Mouse (Mus musculus): Measurements from ENCODE around the gene Eps15.
A peak's percentile ranks its signal among the peaks of the same experiment; 100 is the strongest.

Gene Eps15

GRCm38 (mm10) chr4:109299136-109299535 is 19.1 kb downstream of the Eps15 start:
- Histone ChIP-seq H3K27me3 (ENCODE audit: control insufficient read depth, insufficient read depth, low read length, poor library complexity, severe bottlenecking) (no peaks in the 10 kb centered on the region), H3K36me3 (ENCODE audit: control insufficient read depth, insufficient read depth, low read length, poor library complexity, severe bottlenecking) (peaks cover under 1% of the 10 kb centered on the region; the same call in 1 of the 2 replicates)
- DNase-seq (ENCODE audit: low read depth, low spot score) = no peak

GRCm38 (mm10) chr4:109316941-109317894 is 37.1 kb downstream of the Eps15 start:
- peaks cover 7% of the 10 kb centered on the region for H3K36me3 ChIP-seq (ENCODE audit: control insufficient read depth, insufficient read depth, low read length, poor library complexity, severe bottlenecking)
- DNase-seq (ENCODE audit: low read depth, low spot score) = no peak
- H3K27me3 ChIP-seq (ENCODE audit: control insufficient read depth, insufficient read depth, low read length, poor library complexity, severe bottlenecking) = no peaks in the 10 kb centered on the region

- no peak for DNase-seq (ENCODE audit: low read depth, low spot score)
- no peaks in the 10 kb centered on the region for H3K27me3 ChIP-seq (ENCODE audit: control insufficient read depth, insufficient read depth, low read length, poor library complexity, severe bottlenecking)
These were observed 56.7 kb downstream of the Eps15 start for GRCm38 (mm10) chr4:109336796-109337195.

GRCm38 (mm10) chr4:109341222-109341621 is 61.2 kb downstream of the Eps15 start:
- no peak for DNase-seq (ENCODE audit: low read depth, low spot score)
- Histone ChIP-seq H3K27me3 (ENCODE audit: control insufficient read depth, insufficient read depth, low read length, poor library complexity, severe bottlenecking) (no peaks in the 10 kb centered on the region), H3K36me3 (ENCODE audit: control insufficient read depth, insufficient read depth, low read length, poor library complexity, severe bottlenecking) (no peaks in the 10 kb centered on the region)

More at GRCm38 (mm10) chr4:109336796-109337195, 56.7 kb downstream of the Eps15 start:
- peaks cover 8% of the 10 kb centered on the region; the same call in 1 of the 2 replicates for H3K36me3 ChIP-seq (ENCODE audit: control insufficient read depth, insufficient read depth, low read length, poor library complexity, severe bottlenecking)

GRCm38 (mm10) chr4:109342783-109343485 is 62.9 kb downstream of the Eps15 start:
- H3K36me3 ChIP-seq (ENCODE audit: control insufficient read depth, insufficient read depth, low read length, poor library complexity, severe bottlenecking) = no peaks in the 10 kb centered on the region
- DNase-seq (ENCODE audit: low read depth, low spot score) = peak; percentile 19

GRCm38 (mm10) chr4:109343909-109344308 is 63.8 kb downstream of the Eps15 start:
- H3K27me3 ChIP-seq (ENCODE audit: control insufficient read depth, insufficient read depth, low read length, poor library complexity, severe bottlenecking) = no peaks in the 10 kb centered on the region
- no peak for DNase-seq (ENCODE audit: low read depth, low spot score)
- no peaks in the 10 kb centered on the region for H3K36me3 ChIP-seq (ENCODE audit: control insufficient read depth, insufficient read depth, low read length, poor library complexity, severe bottlenecking)

More at GRCm38 (mm10) chr4:109342783-109343485, 62.9 kb downstream of the Eps15 start:
- no peaks in the 10 kb centered on the region for H3K27me3 ChIP-seq (ENCODE audit: control insufficient read depth, insufficient read depth, low read length, poor library complexity, severe bottlenecking)

- no peak for DNase-seq (ENCODE audit: low read depth, low spot score)
- Histone ChIP-seq H3K36me3 (ENCODE audit: control insufficient read depth, insufficient read depth, low read length, poor library complexity, severe bottlenecking) (peaks cover 9% of the 10 kb centered on the region; the same call in 1 of the 2 replicates), H3K27me3 (ENCODE audit: control insufficient read depth, insufficient read depth, low read length, poor library complexity, severe bottlenecking) (no peaks in the 10 kb centered on the region)
These were observed 98.0 kb downstream of the Eps15 start for GRCm38 (mm10) chr4:109378107-109378506.

- H3K27me3 ChIP-seq (ENCODE audit: control insufficient read depth, insufficient read depth, low read length, poor library complexity, severe bottlenecking) = no peaks in the 10 kb centered on the region
These were observed 102.4 kb downstream of the Eps15 start for GRCm38 (mm10) chr4:109382457-109382856.

GRCm38 (mm10) chr4:109385599-109385998 is 105.5 kb downstream of the Eps15 start:
- no peak for DNase-seq (ENCODE audit: low read depth, low spot score)

More at GRCm38 (mm10) chr4:109382457-109382856, 102.4 kb downstream of the Eps15 start:
- H3K36me3 ChIP-seq (ENCODE audit: control insufficient read depth, insufficient read depth, low read length, poor library complexity, severe bottlenecking) = peaks cover 9% of the 10 kb centered on the region; the same call in 1 of the 2 replicates
- DNase-seq (ENCODE audit: low read depth, low spot score) = peak; percentile 37

GRCm38 (mm10) chr4:109393229-109393779 is 113.2 kb downstream of the Eps15 start:
- no peak for DNase-seq (ENCODE audit: low read depth, low spot score)
- no peaks in the 10 kb centered on the region for H3K36me3 ChIP-seq (ENCODE audit: control insufficient read depth, insufficient read depth, low read length, poor library complexity, severe bottlenecking)
- H3K27me3 ChIP-seq (ENCODE audit: control insufficient read depth, insufficient read depth, low read length, poor library complexity, severe bottlenecking) = no peaks in the 10 kb centered on the region

More at GRCm38 (mm10) chr4:109385599-109385998, 105.5 kb downstream of the Eps15 start:
- H3K36me3 ChIP-seq (ENCODE audit: control insufficient read depth, insufficient read depth, low read length, poor library complexity, severe bottlenecking) = no peaks in the 10 kb centered on the region; the same call in 1 of the 2 replicates
- H3K27me3 ChIP-seq (ENCODE audit: control insufficient read depth, insufficient read depth, low read length, poor library complexity, severe bottlenecking) = no peaks in the 10 kb centered on the region

- Histone ChIP-seq H3K36me3 (ENCODE audit: control insufficient read depth, insufficient read depth, low read length, poor library complexity, severe bottlenecking) (no peaks in the 10 kb centered on the region), H3K27me3 (ENCODE audit: control insufficient read depth, insufficient read depth, low read length, poor library complexity, severe bottlenecking) (no peaks in the 10 kb centered on the region)
- DNase-seq (ENCODE audit: low read depth, low spot score) = no peak
These were observed 113.8 kb downstream of the Eps15 start for GRCm38 (mm10) chr4:109393902-109394301.

GRCm38 (mm10) chr4:109394314-109395074 is 114.4 kb downstream of the Eps15 start:
- no peaks in the 10 kb centered on the region for H3K27me3 ChIP-seq (ENCODE audit: control insufficient read depth, insufficient read depth, low read length, poor library complexity, severe bottlenecking)
- no peak for DNase-seq (ENCODE audit: low read depth, low spot score)
- no peaks in the 10 kb centered on the region for H3K36me3 ChIP-seq (ENCODE audit: control insufficient read depth, insufficient read depth, low read length, poor library complexity, severe bottlenecking)

GRCm38 (mm10) chr4:109400366-109400980 is 120.4 kb downstream of the Eps15 start:
- no peaks in the 10 kb centered on the region for H3K27me3 ChIP-seq (ENCODE audit: control insufficient read depth, insufficient read depth, low read length, poor library complexity, severe bottlenecking)
- no peak for DNase-seq (ENCODE audit: low read depth, low spot score)
- H3K36me3 ChIP-seq (ENCODE audit: control insufficient read depth, insufficient read depth, low read length, poor library complexity, severe bottlenecking) = no peaks in the 10 kb centered on the region
